Mouse (Mus musculus) cerebellum, postnatal 25 days (tissue): ENCODE measurements around the gene Itga8.

Source experiments
- DNase-seq, 2 experiments: peaks; one replicate each; pipeline ENCODE4 v3.0.0; 2021; ENCODE audit warnings: mixed read lengths in 2 of 2

Gene Itga8

DNA sequence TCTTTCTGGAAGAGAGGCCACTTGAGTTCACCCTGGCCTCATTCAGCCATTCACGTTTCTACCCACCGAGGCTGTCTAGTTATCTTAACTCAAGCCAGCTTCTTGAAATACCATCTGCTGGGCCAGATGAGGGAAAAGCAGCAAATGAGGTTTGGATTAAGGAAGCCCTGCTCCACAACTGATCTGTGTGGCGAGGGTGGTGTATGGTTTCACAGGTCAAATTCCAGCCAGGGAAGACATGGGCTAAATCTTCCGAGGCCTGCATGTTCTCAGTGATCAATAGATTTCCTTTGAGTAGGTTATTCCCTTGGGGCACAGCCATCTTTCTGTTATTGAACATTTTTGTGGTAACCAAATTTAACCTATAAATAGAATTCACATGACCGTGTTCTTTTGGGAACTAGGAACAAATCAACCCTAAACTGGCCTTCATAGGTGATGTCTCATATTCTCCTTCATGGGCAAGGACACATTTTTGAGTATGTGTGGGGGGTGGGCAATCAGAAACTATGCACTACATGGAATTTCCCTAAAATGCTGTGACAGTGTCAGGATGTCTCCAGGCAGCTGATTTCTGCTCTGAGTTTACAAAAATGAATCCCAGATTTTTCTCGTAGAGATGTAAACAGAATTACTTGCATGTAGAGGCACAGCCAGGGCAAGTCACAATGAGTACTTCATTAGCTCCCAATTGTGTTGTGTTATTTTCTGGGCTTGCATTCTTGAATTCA lies 235.9 kb downstream of the Itga8 start:
- DNase-seq, result no peak

DNA sequence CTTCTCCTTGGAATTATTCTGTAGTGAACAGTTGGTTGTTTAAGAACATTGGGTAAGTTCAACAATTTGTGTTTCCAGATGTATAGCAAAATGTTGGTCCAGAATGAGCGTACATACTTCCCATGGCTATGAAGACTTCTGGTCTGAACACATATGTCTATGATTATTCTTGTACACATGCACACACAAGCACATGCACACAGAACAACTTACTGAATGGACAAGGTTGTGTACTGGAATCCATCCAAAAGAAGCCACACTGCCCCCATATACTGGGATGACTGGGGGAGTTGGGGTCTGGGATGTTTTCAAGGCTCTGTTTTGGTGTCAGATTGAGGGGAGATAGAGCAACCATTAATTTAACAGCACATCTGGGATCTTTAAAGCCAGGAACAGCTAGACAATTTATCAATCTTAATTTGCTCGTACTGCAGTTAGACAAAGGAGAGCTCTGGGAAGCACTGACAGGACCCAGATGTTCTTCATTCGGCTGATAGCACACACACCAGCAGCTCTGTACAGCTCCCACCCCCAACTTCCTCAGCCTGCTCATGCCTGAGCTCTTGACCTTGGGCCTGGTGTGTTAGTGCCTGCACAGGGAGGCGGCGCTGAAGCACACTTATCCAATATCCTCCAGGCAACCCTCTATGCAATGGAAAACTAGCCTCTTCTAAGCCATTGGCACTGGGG lies 241.5 kb downstream of the Itga8 start:
- DNase-seq, result no peak
